Mouse (Mus musculus) gastrocnemius, postnatal 10 days (tissue): ENCODE measurements around the gene Hmcn2. TPM values are rescaled to one million over a fixed set of nuclear protein-coding genes. Genes with fewer than 3 reads are reported as not detected.

Experiments used
- total RNA-seq, 2 experiments: library from RNA; stranded (reverse); gene quantifications; 2 replicates each; pipeline ENCODE4 v1.2.3; 2021

Hmcn2 gene
- total RNA-seq, 2 experiments from 2014 or later: 38.8 to 50.5 TPM

Other genes with a start within 250 kb of the Hmcn2 start
- gene Fnbp1, start 172.4 kb upstream of the Hmcn2 start, total RNA-seq: 10 to 100 TPM; 27.9 to 30.3 TPM
- 10 to 100 TPM; 27.4 to 32.4 TPM for gene Gpr107, start 162.1 kb upstream of the Hmcn2 start, total RNA-seq
- gene Ncs1, start 68.6 kb upstream of the Hmcn2 start, total RNA-seq: 10 to 100 TPM; 17.6 to 18.6 TPM
- gene Ass1, start 155.8 kb downstream of the Hmcn2 start, total RNA-seq: 1 to 10 TPM; 1.5 to 1.9 TPM